Mouse (Mus musculus): Measurements from ENCODE around the gene Brca1.

DNA sequence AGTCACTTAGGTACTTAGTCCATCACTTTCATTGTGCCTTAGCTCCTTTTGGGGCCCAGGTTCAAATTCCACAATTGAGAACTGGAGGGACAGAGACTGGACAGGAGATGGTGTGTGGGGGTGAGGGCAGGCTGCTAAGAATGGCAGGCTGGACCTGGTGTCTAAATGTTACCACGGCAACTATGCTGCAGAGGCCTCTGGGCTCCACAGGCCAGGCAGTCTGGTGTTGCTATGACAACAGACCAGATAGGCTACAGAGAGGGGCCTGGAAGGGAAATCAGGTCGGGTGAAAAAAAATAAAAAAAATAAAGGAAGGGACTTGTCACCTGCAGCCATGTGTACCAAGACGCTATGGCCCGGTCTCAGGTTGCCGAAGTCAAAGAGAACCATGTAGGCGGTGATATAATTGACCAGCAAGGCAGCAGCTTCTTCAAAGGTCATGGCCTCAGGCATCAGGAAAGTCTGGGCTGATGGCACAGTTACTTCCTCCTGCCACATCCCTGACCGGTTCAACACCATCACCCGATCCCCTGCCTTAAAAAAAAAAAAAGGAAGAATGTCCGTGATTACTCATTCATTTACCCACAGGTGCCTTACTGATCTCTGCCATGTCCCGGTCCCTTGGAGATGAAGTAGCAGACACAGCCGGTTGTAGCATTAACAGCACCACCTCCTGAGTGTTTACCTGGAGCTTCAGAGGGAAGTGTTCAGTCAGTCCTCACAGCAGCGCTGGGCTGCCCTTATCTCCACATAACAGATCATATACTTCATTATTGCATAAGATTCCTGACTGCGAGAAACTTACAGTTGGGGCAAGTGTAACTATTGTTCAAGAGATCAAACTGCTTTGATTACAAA, 88.9 kb downstream of the Brca1 start:
- TF ChIP-seq POLR2A (IDR thresholded peaks at IDR 0.05; ENCODE audit: borderline replicate concordance, insufficient read depth, low read length) (no peak), CTCF (IDR thresholded peaks at IDR 0.05; ENCODE audit: borderline replicate concordance, insufficient read depth, low read depth, low read length) (no peak)

Measured in cerebellum, adult 2 months (tissue).